Mouse (Mus musculus): Measurements from ENCODE around the gene Obsl1. TPM values are rescaled to one million over a fixed set of nuclear protein-coding genes. Genes with fewer than 3 reads are reported as not detected.

The Obsl1 gene
- polyA plus RNA-seq, 2 experiments: 108 to 315 TPM

- no peak for DNase-seq (ENCODE audit: low spot score)
These were observed 15.3 kb downstream of the Obsl1 start for GRCm38 (mm10) chr1:75490785-75491551.

DNA sequence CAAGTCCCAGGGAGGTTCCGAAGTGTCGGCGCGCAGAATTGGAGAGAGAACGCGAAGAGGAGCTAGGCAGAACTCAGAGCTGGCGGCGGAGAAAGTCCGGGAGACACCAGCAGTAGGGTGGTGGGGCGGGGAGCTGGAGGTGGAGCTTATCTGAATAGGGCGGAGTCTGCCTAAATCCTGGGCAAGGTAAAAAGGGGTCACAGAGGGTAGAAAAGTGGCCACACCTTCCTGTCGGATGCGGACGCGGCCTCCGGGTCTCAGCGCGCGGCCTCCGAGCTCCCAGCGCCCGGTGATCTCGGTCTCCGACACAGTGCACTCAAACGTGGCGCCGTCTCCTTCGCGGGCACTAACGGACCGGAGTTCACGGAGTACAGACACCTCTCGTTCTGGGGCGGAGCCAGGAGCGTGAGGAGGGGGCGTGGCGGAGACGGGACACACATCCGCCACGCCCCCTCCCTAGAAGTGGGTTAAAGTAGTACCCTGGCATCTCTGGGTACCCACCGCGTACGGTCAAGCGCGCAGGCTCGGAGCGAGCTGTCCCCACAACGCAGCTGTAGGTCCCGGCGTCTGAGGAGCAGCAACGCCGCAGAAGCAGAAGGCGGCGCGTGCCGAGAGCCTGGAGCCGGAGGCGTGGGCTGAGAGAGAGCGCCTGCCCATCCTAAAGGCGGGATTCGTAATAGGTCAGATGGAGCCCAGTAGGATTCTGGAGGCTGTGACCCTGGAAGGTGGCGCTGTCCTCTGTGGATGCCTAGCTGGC lies 18.7 kb downstream of the Obsl1 start:
- peaks cover 9% of the 10 kb centered on the region for H3K4me1 ChIP-seq (ENCODE audit: control insufficient read depth, insufficient read depth, low read length)
- ATAC-seq (ENCODE audit: low FRiP score, low read depth) (peak; percentile 74), DNase-seq (ENCODE audit: low spot score) (peak; percentile 72)
- no peaks in the 10 kb centered on the region for H3K9me3 ChIP-seq (ENCODE audit: control insufficient read depth, low read length)
- H3K4me2 ChIP-seq (replicated peaks; ENCODE audit: low read depth, low read length, severe bottlenecking): peak overlapping the region; percentile 53
- no peak overlapping the region for H3K27ac ChIP-seq (replicated peaks; ENCODE audit: low read depth, low read length)
- H3K36me3 ChIP-seq (ENCODE audit: control insufficient read depth, insufficient read depth, low read length): peaks cover 43% of the 10 kb centered on the region
- under 1% methylated on average over 62 of the region's 62 CpGs for WGBS
- peak overlapping the region; percentile 48 for H3K4me3 ChIP-seq (replicated peaks; ENCODE audit: low read length)
- peaks cover 42% of the 10 kb centered on the region for H3K27me3 ChIP-seq (ENCODE audit: control insufficient read depth, insufficient read depth, low read length)
- no peak for TF ChIP-seq POLR2A (IDR thresholded peaks at IDR 0.05; ENCODE audit: borderline replicate concordance, extremely low read depth, insufficient read depth, insufficient read length)
- peak overlapping the region; percentile 25; the same call in 1 of the 2 replicates for H3K9ac ChIP-seq (ENCODE audit: low read depth, low read length, severe bottlenecking)

More at GRCm38 (mm10) chr1:75490785-75491551, 15.3 kb downstream of the Obsl1 start:
- Histone ChIP-seq H3K36me3 (ENCODE audit: control insufficient read depth, insufficient read depth, low read length) (peaks cover 69% of the 10 kb centered on the region), H3K4me2 (replicated peaks; ENCODE audit: low read depth, low read length, severe bottlenecking) (no peak overlapping the region), H3K27ac (replicated peaks; ENCODE audit: low read depth, low read length) (no peak overlapping the region), H3K4me1 (ENCODE audit: control insufficient read depth, insufficient read depth, low read length) (peaks cover 9% of the 10 kb centered on the region), H3K9me3 (ENCODE audit: control insufficient read depth, low read length) (no peaks in the 10 kb centered on the region), H3K27me3 (ENCODE audit: control insufficient read depth, insufficient read depth, low read length) (peaks cover 18% of the 10 kb centered on the region), H3K4me3 (replicated peaks; ENCODE audit: low read length) (no peak overlapping the region), H3K9ac (ENCODE audit: low read depth, low read length, severe bottlenecking) (no peak overlapping the region)
- no peak for ATAC-seq (ENCODE audit: low FRiP score, low read depth)
- 80% methylated on average over 32 of the region's 34 CpGs for WGBS
- TF ChIP-seq POLR2A (IDR thresholded peaks at IDR 0.05; ENCODE audit: borderline replicate concordance, extremely low read depth, insufficient read depth, insufficient read length): no peak

DNA sequence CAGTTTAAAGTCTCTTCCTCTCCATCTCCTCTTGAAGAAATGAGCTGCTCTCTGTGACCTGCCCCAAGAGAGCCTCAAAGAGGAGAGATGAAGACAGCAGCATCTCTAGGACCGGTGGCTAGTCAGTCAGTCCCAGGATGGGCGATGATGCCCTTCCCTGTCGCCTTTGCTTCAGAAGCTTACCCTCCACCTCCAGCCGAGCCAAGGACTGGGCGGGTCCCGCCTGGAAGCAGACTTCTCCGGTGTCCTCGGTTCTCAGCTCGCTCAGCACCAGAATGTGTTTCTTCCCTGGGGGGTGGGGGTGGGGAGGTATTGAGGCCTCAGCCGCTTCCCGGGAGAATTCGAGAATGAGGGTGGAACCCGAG lies 19.2 kb downstream of the Obsl1 start:
- Histone ChIP-seq H3K4me1 (ENCODE audit: control insufficient read depth, insufficient read depth, low read length) (peaks cover 9% of the 10 kb centered on the region), H3K4me3 (replicated peaks; ENCODE audit: low read length) (peak overlapping the region; percentile 48), H3K9me3 (ENCODE audit: control insufficient read depth, low read length) (no peaks in the 10 kb centered on the region), H3K27me3 (ENCODE audit: control insufficient read depth, insufficient read depth, low read length) (peaks cover 43% of the 10 kb centered on the region), H3K9ac (ENCODE audit: low read depth, low read length, severe bottlenecking) (no peak overlapping the region), H3K36me3 (ENCODE audit: control insufficient read depth, insufficient read depth, low read length) (peaks cover 37% of the 10 kb centered on the region), H3K4me2 (replicated peaks; ENCODE audit: low read depth, low read length, severe bottlenecking) (peak overlapping the region; percentile 53), H3K27ac (replicated peaks; ENCODE audit: low read depth, low read length) (no peak overlapping the region)
- DNase-seq (ENCODE audit: low spot score) (no peak), ATAC-seq (ENCODE audit: low FRiP score, low read depth) (no peak)
- 1% methylated on average over 13 of the region's 13 CpGs for WGBS
- no peak for TF ChIP-seq POLR2A (IDR thresholded peaks at IDR 0.05; ENCODE audit: borderline replicate concordance, extremely low read depth, insufficient read depth, insufficient read length)

- TF ChIP-seq POLR2A (IDR thresholded peaks at IDR 0.05; ENCODE audit: borderline replicate concordance, extremely low read depth, insufficient read depth, insufficient read length): no peak
- peak overlapping the region; percentile 53; the same call in 1 of the 2 replicates for H3K4me2 ChIP-seq (replicated peaks; ENCODE audit: low read depth, low read length, severe bottlenecking)
- H3K4me3 ChIP-seq (replicated peaks; ENCODE audit: low read length): no peak overlapping the region; the same call in 1 of the 2 replicates
- DNase-seq (ENCODE audit: low spot score) (no peak), ATAC-seq (ENCODE audit: low FRiP score, low read depth) (no peak)
- no peak overlapping the region for H3K27ac ChIP-seq (replicated peaks; ENCODE audit: low read depth, low read length)
- H3K9me3 ChIP-seq (ENCODE audit: control insufficient read depth, low read length): no peaks in the 10 kb centered on the region
- 7% methylated on average over 24 of the region's 24 CpGs for WGBS
- H3K36me3 ChIP-seq (ENCODE audit: control insufficient read depth, insufficient read depth, low read length): peaks cover 33% of the 10 kb centered on the region
- H3K9ac ChIP-seq (ENCODE audit: low read depth, low read length, severe bottlenecking): no peak overlapping the region
- peaks cover 43% of the 10 kb centered on the region for H3K27me3 ChIP-seq (ENCODE audit: control insufficient read depth, insufficient read depth, low read length)
- peaks cover 9% of the 10 kb centered on the region for H3K4me1 ChIP-seq (ENCODE audit: control insufficient read depth, insufficient read depth, low read length)
These were observed 19.7 kb downstream of the Obsl1 start for GRCm38 (mm10) chr1:75486561-75486960.

DNA sequence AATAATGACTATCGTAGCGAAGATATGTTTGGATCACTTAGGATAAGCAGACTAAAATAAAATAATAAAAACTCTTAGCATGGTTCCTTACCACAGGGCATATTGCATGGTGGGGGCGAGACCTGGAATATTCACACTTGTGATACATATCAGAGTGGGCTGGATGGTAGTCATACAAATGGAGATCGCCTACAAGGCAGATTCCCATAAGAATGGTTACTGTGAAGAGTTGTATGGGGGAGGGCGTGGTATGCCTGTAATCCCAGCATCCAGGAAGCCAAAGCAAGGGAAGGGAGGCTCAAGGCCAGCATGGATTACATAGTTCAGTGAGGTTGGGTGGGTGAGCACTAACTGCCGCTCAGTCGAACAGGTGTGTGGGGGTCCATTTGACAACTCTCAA lies 25.5 kb downstream of the Obsl1 start:
- no peak overlapping the region for H3K9ac ChIP-seq (ENCODE audit: low read depth, low read length, severe bottlenecking)
- peaks cover 29% of the 10 kb centered on the region for H3K27me3 ChIP-seq (ENCODE audit: control insufficient read depth, insufficient read depth, low read length)
- no peak for TF ChIP-seq POLR2A (IDR thresholded peaks at IDR 0.05; ENCODE audit: borderline replicate concordance, extremely low read depth, insufficient read depth, insufficient read length)
- H3K9me3 ChIP-seq (ENCODE audit: control insufficient read depth, low read length): no peaks in the 10 kb centered on the region
- H3K4me1 ChIP-seq (ENCODE audit: control insufficient read depth, insufficient read depth, low read length): peaks cover 16% of the 10 kb centered on the region
- peaks cover 10% of the 10 kb centered on the region for H3K36me3 ChIP-seq (ENCODE audit: control insufficient read depth, insufficient read depth, low read length)
- DNase-seq (ENCODE audit: low spot score) (no peak), ATAC-seq (ENCODE audit: low FRiP score, low read depth) (no peak)
- no peak overlapping the region for H3K27ac ChIP-seq (replicated peaks; ENCODE audit: low read depth, low read length)
- 84% methylated on average over 7 of the region's 7 CpGs for WGBS
- no peak overlapping the region for H3K4me3 ChIP-seq (replicated peaks; ENCODE audit: low read length)
- H3K4me2 ChIP-seq (replicated peaks; ENCODE audit: low read depth, low read length, severe bottlenecking): no peak overlapping the region

Measured in limb, embryonic 14.5 days (tissue).